Mouse (Mus musculus) bone marrow macrophage, adult 2 months (primary cell): ENCODE data around the gene Specc1l.

Experiments used
- CTCF ChIP-seq: IDR thresholded peaks from 2 replicates; pipeline ENCODE4 v1.5.1; 2012; ENCODE audit warnings: low read depth, mild to moderate bottlenecking, low read length, moderate library complexity
- POLR2A ChIP-seq: IDR thresholded peaks from 2 replicates; pipeline ENCODE4 v1.6.1; 2012; ENCODE audit warnings: mild to moderate bottlenecking, low read depth, low read length, borderline replicate concordance

DNA sequence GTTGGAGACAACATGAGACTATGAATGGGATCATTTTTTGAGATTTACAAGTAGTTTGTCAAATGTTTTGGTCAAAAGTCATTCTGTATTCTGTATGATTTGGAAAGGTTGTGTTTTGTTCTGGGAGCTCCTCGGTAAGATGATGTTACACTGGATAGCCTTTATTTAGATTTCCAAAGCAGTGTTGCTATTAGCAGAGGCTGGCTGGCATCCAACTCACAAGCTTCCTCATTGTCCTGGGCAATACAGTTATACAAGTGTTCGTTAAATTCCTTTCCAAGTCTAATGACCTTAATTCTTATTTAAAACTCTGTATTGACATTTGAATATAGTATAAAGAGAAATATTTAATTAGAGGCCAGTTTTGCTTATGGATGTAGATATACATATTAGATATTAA is 133.4 kb downstream of the Specc1l start:
- TF ChIP-seq CTCF, result no peak
- TF ChIP-seq POLR2A, result no peak
